Mouse (Mus musculus) spleen, adult 12 weeks (tissue): ENCODE data around the gene Ebf4.
A peak's percentile ranks its signal among the peaks of the same experiment; 100 is the strongest.

ENCODE experiments used
- DNase-seq: peaks from one replicate; pipeline ENCODE4 v3.0.0; 2022; ENCODE audit warnings: low spot score

Ebf4 gene

DNA sequence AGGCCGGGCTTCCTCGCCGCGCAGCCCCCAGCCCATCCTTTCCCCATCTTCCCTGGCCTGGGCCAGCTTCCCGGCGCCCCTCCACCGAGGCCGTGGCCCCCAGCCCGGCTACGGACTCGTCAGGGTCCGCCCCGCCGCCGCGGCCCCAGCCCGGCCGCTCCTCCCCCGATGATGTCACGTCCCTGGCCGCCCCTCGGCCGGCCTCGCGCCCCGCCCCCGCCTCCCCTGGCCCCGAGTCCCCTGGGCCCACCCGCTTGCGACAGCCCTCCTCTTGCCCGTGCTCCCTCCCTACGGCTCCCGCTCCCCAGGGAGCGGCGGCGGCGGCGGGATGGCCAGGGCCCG is at the start of gene Ebf4:
TSS of gene Ebf4 (plus strand) at position 234 of the 342 bp plus-strand sequence.
- DNase-seq, result no peak

DNA sequence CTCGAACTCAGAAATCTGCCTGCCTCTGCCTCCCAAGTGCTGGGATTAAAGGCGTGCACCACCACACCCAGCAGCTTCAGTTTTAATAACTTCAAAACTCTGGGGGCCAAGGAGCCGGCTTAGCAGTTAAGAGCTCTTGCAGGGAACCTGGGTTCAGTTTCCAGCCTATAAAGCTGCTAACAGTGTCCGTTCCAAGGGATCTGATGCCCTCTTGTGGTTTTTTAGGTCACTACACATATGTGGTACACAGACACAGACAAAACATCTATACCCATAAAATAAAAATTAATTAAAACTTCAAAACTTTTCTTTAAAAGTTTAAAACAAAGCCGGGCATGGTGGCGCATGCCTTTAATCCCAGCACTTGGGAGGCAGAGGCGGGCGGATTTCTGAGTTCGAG is 48.1 kb upstream of the Ebf4 start:
- no peak for DNase-seq

DNA sequence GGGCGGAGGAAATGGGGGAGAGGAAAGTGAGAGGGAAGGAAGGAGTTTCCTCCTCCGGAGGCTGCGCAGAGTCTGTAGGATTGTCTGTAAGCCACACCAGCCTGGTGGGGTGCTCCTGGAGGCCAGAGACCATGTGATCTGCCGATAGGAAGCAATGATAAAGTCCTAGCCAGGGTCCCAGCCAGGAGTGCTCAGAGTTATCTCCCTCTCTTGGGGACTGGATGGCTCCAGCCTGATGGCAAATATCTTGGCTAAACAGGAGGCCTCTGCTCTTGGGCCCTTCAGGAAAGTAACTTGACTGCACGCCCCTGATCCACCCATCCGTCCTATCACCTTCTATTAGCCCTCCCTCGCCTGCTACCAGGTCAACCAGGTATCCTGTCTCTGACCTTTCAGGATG is 46.7 kb upstream of the Ebf4 start:
- DNase-seq, result no peak

DNA sequence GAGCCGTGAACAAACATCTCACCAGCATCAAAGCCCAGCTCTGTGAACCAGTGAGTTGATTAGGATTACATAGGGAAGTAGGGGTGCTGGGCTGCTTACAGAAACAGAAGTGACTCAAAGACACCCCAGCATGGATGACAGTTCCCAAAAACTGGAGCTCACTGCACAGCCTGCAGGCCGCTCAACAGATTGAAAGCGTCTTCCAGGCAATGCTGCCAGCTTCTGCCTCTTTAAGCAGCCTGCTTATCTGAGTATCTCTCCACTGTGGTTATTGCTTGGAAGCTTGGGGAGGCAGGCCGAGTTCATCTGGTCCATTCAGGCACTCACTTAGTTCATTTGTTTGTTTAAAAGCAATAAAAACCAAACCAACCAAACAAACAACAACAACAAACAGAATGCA is 38.2 kb upstream of the Ebf4 start:
- no peak for DNase-seq

DNA sequence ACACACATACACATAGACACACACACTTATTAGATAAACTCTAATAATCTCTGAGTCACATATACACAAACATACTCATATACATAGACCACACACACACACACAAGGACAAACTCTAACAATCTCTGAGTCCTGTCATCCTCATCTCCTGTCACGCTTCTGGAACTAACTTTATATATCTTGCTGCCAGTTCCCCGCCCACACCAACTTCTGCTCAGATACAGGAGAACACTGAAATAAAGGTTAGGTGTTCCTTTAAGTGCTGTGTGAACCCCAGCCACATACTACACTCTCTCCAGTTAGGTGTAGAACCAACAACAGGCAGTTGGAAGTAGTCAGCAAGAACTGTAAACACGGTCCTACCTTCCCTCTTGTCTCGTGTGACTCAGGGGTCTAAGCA is 34.1 kb upstream of the Ebf4 start:
- no peak for DNase-seq

DNA sequence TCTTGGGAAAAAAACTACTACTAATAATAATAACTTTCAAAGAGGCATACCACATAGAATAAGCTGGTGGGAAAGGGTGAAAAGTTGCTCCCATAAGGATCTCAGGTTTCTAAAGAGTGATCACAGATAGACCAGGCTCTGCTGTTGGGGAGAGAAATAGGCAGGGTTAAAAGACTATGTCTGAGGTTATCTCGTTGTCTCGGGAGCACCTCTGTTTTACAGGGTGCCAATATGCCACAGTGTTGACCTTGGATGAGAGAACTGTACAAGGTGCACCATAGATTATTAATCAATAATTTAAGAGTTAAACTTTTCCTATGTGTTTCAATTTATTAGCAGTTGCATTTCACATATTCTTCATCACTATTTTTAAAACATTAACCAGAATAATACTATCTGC is 33.1 kb upstream of the Ebf4 start:
- no peak for DNase-seq

DNA sequence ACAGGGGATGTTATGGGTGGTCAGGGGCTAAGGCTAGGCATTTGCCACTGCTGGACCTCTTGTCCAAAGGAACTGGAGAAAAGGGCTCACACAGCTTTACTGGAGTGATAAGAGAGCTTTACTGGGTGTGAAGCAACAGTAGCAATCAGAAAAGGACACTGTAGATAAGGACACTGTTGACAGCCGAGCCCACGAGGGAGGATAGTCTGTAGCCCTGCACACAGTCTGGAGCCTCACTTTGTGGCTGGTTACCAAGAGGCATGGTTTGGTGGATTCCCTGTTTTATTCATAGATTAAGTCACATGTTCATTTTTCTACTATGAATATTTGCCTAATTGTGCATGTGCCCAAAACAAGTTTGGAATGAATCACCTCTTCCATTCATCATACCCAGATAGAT is 32.6 kb upstream of the Ebf4 start:
- no peak for DNase-seq

DNA sequence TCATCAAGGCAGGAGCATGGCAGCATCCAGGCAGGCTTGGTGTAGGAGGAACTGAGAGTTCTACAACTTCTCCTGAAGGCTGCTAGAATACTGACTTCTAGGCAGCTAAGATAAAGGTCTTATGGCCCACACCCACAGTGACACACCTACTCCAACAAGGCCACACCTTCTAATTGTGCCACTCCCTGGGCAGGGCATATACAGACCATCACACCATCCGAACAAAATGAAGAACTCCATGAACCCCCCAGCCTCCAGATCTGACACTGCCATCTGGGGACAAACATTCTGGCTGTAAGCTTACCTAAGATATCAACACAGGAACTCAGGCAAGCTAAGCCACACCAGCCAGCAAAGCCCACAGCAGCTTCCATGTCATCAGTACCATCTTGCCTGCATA is 29.4 kb upstream of the Ebf4 start:
- DNase-seq, result no peak

DNA sequence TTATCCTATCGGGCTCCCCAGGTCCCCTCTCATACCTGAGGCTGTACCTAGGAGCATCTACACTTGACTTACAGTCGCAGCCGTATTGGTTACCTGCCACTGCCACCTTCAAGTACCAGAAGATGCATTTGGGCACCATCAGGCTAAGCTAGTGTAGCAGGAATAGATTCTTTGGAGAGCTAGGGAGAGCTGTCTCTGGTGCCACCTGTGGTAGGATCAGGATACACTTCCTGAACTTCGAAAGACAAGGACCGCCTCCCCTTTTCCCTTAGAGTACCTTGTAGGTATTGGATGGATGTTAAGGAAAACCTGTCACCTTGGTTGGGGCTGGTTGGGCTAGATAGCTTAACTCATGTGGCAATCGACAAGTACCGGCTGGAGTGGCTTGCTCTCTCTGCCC is 26.9 kb upstream of the Ebf4 start:
- no peak for DNase-seq

DNA sequence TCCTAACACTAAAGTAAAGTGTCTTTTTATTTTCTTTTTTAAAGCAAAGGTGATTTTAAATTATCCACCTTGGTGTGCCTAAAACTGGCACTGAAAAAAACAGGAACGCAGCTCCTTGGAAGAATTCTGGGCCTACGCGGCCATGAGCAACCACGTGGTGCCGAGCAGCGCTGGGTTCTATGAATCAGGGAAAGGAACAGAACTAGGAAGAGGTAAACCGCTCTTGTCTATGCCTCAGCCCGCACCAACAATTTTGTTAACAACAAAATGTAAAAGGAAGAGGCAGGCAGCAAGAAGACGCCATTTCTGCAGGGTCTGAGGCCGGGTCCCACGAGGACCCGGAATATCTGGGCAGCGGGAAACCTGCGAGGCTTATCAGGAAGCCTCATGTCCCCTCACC is 21.2 kb upstream of the Ebf4 start:
- DNase-seq, result no peak

DNA sequence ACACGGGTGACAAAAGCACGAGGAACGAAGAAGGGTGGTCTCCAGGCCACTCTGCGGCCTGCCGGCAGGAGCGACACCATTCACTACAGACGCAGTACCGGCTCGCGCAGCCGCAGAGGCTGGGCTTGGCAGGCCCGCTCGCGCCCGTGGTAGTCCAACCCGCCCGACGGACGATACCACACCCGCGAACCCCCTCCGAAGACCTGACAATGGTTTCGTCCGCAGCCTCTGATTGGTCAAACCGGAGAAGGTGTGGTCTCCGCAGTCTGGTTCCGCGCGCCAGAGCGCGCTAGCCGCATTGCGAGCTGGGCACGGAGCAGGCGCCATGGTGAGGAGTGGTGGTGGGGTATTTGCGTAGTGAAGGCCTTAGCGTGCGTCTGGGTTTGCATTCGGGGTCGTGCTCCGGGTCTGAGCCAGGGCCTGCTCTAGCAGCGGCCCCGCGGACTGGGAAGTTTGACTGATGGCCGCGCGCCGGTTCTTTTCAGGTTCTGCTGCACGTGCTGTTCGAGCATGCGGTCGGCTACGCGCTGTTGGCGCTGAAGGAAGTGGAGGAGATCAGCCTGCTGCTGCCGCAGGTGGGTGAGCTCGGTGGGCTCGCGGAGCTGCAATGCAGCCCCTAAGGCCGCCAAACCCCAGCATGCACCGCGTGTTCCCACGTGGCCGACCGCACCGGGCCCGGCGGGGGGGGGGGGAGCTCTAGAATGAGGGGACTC is 20.7 kb upstream of the Ebf4 start, which contains the start of gene Nop56:
TSS of gene Nop56 (plus strand) at position 282 of the 713 bp plus-strand sequence.
- peak; percentile 100 for DNase-seq

DNA sequence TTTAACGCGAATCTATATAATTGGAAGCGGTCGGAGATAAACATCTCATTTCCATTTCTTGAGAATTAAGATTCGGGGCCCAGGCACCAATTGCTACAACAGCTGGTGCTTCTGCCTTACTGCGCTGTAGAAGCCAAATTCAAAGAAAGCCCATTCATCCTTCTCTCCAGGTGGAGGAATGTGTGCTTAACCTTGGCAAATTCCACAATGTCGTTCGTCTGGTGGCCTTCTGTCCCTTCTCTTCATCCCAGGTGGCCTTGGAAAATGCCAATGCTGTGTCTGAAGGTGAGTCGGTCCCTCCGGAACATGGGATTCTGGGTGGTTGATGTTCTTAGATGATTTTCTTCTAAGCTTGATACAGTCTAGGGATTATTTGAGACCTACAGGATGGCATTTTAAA is 20.1 kb upstream of the Ebf4 start:
- no peak for DNase-seq

DNA sequence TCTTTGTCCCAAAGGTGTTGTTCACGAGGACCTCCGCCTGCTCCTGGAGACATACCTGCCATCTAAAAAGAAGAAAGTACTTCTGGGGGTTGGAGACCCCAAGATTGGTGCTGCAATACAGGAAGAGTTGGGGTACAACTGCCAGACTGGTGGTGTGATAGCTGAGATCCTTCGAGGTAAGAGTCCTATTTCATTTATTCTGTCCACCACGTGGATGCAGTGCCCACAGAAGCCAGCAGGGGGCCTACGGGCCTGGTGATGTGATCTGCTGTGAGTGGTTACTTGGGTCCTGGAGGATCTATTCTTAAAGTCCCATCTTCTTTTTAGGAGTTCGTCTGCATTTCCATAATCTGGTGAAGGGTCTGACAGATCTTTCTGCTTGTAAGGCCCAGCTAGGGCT is 19.3 kb upstream of the Ebf4 start:
- DNase-seq, result peak; percentile 76

DNA sequence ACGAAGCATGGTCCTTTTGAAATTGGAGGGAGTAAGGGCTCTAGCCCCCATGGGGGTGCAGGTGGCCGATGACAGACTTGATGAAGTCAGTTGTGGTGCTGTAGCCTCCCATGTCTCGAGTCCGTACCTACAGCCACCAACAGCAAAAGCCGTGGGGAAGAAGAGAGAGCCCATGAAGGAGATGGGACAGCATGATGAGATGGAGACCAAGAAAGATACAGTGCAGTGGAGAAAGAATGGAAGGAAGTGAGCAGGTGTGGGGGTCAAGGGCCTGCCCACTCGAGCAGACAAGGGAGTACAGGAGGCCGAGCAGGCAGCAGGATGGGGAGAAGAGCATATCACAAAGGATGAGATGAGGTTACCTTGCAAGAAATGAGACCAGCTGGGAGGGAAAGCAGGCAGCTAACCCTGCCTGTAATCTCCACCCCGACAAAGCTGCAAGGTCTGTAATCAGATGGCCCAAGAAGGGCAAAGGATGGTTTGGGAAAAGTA is 15.3 kb upstream of the Ebf4 start:
- no peak for DNase-seq

DNA sequence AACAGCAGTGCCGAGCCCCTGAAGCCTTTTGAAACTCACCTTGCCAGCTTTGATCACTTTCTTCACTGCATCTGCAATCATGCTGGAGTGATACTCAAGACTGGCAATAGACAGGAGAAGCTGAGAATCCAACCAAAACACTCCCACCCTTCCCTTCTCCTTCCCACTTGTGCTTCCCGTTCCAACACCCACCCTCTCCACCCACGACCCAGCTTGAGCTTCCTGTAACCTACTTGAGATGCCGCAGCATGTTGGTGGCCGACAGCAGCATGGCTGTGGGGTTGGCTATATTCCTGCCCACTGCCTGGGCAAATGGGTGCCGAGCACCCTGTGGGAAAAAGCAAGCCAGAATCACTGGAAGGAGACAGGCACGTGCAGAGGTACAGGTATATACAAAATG is 14.7 kb upstream of the Ebf4 start:
- no peak for DNase-seq

DNA sequence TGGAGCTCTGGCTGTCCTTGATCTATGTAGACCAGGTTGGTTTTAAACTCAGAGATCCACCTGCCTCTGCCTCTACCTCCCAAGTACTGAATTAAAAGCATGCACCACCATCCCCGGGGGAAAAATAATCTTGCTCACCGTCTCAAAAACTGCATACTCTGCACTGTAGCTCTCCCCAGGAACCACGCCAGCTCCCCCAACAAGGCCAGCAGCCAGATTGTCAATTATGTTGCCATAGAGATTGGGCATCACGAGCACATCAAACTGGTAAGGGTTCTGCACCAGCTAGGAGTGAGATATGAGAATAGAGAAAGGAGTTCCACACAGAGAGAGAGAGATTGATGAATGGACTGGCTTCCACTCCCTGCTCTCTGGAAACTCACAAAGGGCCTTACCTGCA is 14.2 kb upstream of the Ebf4 start:
- no peak for DNase-seq

DNA sequence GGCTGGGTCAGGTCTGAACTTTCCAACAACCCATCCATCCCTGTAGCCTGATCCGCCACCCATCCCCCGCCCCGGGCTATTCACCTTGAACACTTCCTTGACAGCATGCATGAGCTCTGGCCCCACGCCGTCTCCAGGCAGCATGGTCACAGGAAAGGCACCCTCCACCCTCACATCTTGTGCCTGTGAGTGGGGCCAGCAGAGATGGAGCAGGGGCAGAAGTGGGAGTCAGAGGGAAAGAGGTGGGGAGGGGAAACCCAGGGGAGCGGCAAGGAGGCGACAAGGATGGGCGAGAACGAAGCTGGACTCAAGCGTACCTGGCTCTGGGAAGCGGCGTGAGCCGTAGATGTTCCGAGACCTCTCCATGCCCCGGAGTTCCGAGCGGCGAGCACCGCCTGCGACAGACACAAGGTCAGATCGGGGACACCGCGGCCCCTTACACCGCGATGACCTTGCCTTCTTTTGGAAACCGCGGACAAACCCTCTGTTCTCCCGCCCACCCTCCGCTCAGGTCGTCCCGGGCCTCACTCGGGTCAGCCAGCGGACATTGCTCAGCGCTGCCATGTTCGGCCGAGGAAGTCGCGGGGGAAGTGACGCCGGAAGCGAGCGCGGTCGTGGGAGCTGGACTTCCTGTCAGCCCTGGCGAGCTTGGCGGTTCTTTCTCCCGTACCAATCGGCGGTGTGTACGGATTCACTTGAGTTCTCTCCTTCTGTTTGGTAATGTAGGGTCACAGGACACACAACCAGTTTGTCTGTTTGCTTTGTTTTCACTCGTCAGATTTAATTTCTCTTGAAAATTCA is 10.9 kb upstream of the Ebf4 start, which contains the start of gene Idh3b:
TSS of gene Idh3b (minus strand) at position 694 of the 801 bp plus-strand sequence.
- DNase-seq, result peak; percentile 69

DNA sequence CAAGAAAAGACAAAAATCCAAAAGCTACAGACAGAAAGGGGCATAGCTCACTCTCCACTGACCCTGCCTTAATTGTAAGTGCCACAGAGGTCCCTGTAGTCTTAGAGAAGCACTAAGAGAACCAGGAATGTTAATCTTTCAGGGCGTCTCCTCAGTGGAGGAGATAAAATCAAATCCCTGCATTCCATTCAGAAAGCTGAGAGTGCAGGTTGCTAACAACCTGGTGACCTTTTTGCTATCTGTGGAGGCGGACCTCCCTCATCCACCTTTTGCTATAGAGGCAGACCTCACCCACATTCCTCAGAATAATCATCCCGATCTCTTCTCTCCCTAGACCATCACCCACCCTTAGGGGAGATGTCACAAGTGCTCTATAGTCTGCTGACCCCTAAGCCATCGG is 5.9 kb upstream of the Ebf4 start:
- no peak for DNase-seq

DNA sequence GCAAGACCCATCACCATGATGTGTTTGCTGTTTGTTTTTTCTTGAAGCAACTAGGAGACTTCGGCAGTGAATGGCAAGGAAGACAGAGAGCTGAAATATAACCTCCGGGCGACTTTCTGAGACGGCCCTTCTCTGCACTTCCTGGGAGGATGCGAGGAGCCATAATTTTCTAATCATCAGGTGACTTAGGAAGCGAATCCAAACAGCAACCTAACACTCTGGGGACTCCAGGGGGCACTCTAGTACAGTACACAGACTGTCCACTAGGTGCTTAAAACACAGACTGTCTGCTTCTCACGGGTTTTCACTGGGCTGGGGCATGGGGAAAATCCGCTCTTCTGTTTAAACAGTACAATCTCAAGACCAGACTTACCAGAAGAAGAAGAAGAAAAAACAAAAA is 3.5 kb upstream of the Ebf4 start:
- no peak for DNase-seq

DNA sequence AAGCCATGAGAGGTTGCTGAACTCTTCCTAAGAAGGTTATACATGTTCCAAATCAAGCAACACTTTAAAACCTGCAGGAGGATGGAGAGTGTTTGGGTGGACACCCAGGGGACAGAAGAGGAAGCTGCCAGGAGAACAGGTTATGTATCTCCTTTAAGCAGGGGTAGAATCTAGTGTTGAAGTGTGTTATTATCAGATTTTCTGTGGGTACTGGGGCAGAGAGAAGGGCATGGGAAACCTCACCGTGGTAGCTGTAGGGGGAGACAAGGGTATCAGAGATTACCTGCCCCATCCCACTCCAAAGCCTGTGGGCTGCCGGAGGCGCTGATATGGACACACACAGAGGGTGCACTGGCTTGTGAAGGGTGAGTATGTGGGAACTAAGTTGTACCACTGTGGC is 2.0 kb upstream of the Ebf4 start:
- DNase-seq, result no peak

DNA sequence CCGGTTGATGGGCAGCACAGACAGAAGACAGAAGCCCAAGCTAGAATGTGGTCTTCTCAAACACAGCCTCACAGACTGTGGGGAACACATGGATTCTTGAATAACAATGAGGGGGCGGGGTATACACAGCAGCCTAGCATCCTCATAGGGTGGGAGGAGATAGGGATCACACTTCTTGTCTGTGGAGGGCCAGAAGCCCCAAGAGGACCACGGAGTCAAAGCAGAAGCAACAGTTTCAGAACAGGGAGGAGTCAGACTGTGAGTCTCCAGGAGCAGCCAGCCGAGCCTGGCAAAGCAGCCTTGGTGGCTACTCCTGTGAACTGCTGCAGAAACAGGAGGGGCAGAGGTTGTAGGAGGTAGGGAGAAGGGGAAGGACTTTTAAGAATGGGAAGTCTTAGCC is 1.5 kb upstream of the Ebf4 start:
- no peak for DNase-seq

DNA sequence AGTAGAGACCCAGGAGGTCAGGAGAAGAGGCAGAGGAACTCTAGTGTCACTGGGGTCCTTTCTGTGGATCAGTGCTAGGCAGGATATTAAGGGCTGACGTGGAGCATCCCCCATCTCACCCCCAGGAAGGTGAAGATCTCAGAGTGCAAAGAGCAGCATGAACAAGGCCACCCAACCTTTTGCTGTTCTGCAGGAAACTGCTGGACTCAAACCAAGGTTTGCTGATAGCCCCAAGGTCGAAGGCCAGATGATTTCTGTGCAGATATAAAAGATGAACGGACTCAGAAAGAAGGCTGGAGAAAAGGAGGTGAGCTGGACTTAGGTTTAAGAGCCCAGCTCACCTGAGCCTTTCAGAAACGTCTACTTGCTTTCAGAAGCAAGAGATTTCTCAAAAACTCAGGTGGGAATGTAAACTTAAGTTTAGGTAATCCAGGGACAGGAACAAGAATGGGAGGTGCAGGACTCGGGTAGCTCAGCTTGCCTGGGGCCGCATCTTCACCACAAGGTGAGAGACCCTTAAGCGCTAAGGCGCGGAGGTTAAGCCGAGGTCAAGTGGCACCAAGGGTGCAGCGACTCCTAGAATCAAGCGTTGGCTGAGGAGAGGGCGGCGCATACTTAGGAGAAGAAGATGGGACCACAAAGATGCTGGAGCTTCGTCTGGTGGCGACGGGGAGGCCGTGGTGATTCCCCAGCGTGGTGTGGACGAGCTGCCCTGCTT is 592 bp upstream of the Ebf4 start:
- no peak for DNase-seq
